Mouse (Mus musculus): ENCODE measurements around the gene Sec14l5.

Gene Sec14l5

GRCm38 (mm10) chr16:5155014-5155413 is 8.1 kb downstream of the Sec14l5 start:
- DNase-seq: no peak

GRCm38 (mm10) chr16:5156495-5156894 is 9.6 kb downstream of the Sec14l5 start:
- no peak for DNase-seq

GRCm38 (mm10) chr16:5157113-5157512 is 10.2 kb downstream of the Sec14l5 start:
- DNase-seq: no peak

GRCm38 (mm10) chr16:5159248-5159647 is 12.3 kb downstream of the Sec14l5 start:
- DNase-seq: no peak

- DNase-seq: no peak
Measured at GRCm38 (mm10) chr16:5164327-5164726, 17.4 kb downstream of the Sec14l5 start.

GRCm38 (mm10) chr16:5168038-5168437 is 21.1 kb downstream of the Sec14l5 start:
- no peak for DNase-seq

GRCm38 (mm10) chr16:5168829-5169228 is 21.9 kb downstream of the Sec14l5 start:
- DNase-seq: no peak

GRCm38 (mm10) chr16:5172636-5173035 is 25.7 kb downstream of the Sec14l5 start:
- DNase-seq: no peak

- peak; percentile 62 for DNase-seq
Measured at GRCm38 (mm10) chr16:5183310-5183975, 36.5 kb downstream of the Sec14l5 start.

- no peak for DNase-seq
Measured at GRCm38 (mm10) chr16:5184101-5184500, 37.2 kb downstream of the Sec14l5 start.

- peak; percentile 63 for DNase-seq
Measured at GRCm38 (mm10) chr16:5184956-5185355, 38.0 kb downstream of the Sec14l5 start.

GRCm38 (mm10) chr16:5185691-5186090 is 38.8 kb downstream of the Sec14l5 start:
- no peak for DNase-seq

GRCm38 (mm10) chr16:5186234-5186633 is 39.3 kb downstream of the Sec14l5 start:
- peak; percentile 83 for DNase-seq

GRCm38 (mm10) chr16:5195080-5195479 is 48.2 kb downstream of the Sec14l5 start:
- peak; percentile 74 for DNase-seq

- DNase-seq: peak; percentile 54
Measured at GRCm38 (mm10) chr16:5202681-5203080, 55.8 kb downstream of the Sec14l5 start.

GRCm38 (mm10) chr16:5203200-5203599 is 56.3 kb downstream of the Sec14l5 start:
- no peak for DNase-seq

GRCm38 (mm10) chr16:5203668-5204433 is 56.9 kb downstream of the Sec14l5 start, which contains the start of gene Nagpa:
Gene Nagpa, minus strand, starts transcription at chr16:5204012.
- DNase-seq: peak; percentile 85

- DNase-seq: no peak
Measured at GRCm38 (mm10) chr16:5205431-5205970, 58.6 kb downstream of the Sec14l5 start.

- no peak for DNase-seq
Measured at GRCm38 (mm10) chr16:5206051-5206450, 59.1 kb downstream of the Sec14l5 start.

GRCm38 (mm10) chr16:5210365-5210764 is 63.5 kb downstream of the Sec14l5 start:
- no peak for DNase-seq

- no peak for DNase-seq
Measured at GRCm38 (mm10) chr16:5212150-5212549, 65.2 kb downstream of the Sec14l5 start.

- DNase-seq: no peak
Measured at GRCm38 (mm10) chr16:5214126-5214525, 67.2 kb downstream of the Sec14l5 start.

- no peak for DNase-seq
Measured at GRCm38 (mm10) chr16:5216686-5217085, 69.8 kb downstream of the Sec14l5 start.
